Mouse (Mus musculus): ENCODE data around the gene Fgfr2. TPM values are rescaled to one million over a fixed set of nuclear protein-coding genes. Genes with fewer than 3 reads are reported as not detected.
A peak's percentile ranks its signal among the peaks of the same experiment; 100 is the strongest.

Fgfr2 gene
- polyA plus RNA-seq, 1 experiment from 2014 or later, result 93.4 TPM

GRCm38 (mm10) chr7:130859926-130860325 is 2263.2 kb downstream of the Fgfr2 start:
- no peaks in the 10 kb centered on the region for H3K9me3 ChIP-seq (replicated peaks; ENCODE audit: control insufficient read depth, low read length)
- 51% methylated on average over 5 of the region's 5 CpGs for WGBS
- no peak overlapping the region for H3K4me3 ChIP-seq (replicated peaks; ENCODE audit: low read length)
- no peak for ATAC-seq (ENCODE audit: insufficient read depth, low FRiP score)
- no peak overlapping the region for H3K27ac ChIP-seq (ENCODE audit: low read length)
- H3K4me2 ChIP-seq (ENCODE audit: low read depth, low read length), result no peak overlapping the region
- no peaks in the 10 kb centered on the region for H3K36me3 ChIP-seq (ENCODE audit: control insufficient read depth, insufficient read depth, low read length)
- peaks cover 18% of the 10 kb centered on the region for H3K4me1 ChIP-seq (ENCODE audit: control insufficient read depth, insufficient read depth, low read length)
- H3K9ac ChIP-seq (ENCODE audit: low read length), result no peak overlapping the region
- H3K27me3 ChIP-seq (ENCODE audit: control insufficient read depth, insufficient read depth, low read length), result no peaks in the 10 kb centered on the region

- Histone ChIP-seq H3K9me3 (replicated peaks; ENCODE audit: control insufficient read depth, low read length) (no peaks in the 10 kb centered on the region), H3K27me3 (ENCODE audit: control insufficient read depth, insufficient read depth, low read length) (no peaks in the 10 kb centered on the region), H3K36me3 (ENCODE audit: control insufficient read depth, insufficient read depth, low read length) (no peaks in the 10 kb centered on the region), H3K9ac (ENCODE audit: low read length) (no peak overlapping the region), H3K4me2 (ENCODE audit: low read depth, low read length) (no peak overlapping the region), H3K4me1 (ENCODE audit: control insufficient read depth, insufficient read depth, low read length) (peaks cover 18% of the 10 kb centered on the region), H3K27ac (ENCODE audit: low read length) (no peak overlapping the region), H3K4me3 (replicated peaks; ENCODE audit: low read length) (no peak overlapping the region)
- no peak for ATAC-seq (ENCODE audit: insufficient read depth, low FRiP score)
- 64% methylated on average over 6 of the region's 6 CpGs for WGBS
Measured at GRCm38 (mm10) chr7:130857973-130858372, 2265.2 kb downstream of the Fgfr2 start.

GRCm38 (mm10) chr7:130855681-130856080 is 2267.5 kb downstream of the Fgfr2 start:
- WGBS, result 23% methylated on average over 3 of the region's 3 CpGs
- H3K27me3 ChIP-seq (ENCODE audit: control insufficient read depth, insufficient read depth, low read length), result no peaks in the 10 kb centered on the region
- no peaks in the 10 kb centered on the region for H3K36me3 ChIP-seq (ENCODE audit: control insufficient read depth, insufficient read depth, low read length)
- H3K4me3 ChIP-seq (replicated peaks; ENCODE audit: low read length), result no peak overlapping the region
- ATAC-seq (ENCODE audit: insufficient read depth, low FRiP score), result no peak
- no peak overlapping the region for H3K9ac ChIP-seq (ENCODE audit: low read length)
- no peak overlapping the region; the same call in 1 of the 2 replicates for H3K27ac ChIP-seq (ENCODE audit: low read length)
- no peaks in the 10 kb centered on the region for H3K9me3 ChIP-seq (replicated peaks; ENCODE audit: control insufficient read depth, low read length)
- H3K4me1 ChIP-seq (ENCODE audit: control insufficient read depth, insufficient read depth, low read length), result peaks cover 6% of the 10 kb centered on the region; the same call in 1 of the 2 replicates
- no peak overlapping the region for H3K4me2 ChIP-seq (ENCODE audit: low read depth, low read length)

- 52% methylated on average over 4 of the region's 4 CpGs for WGBS
- H3K36me3 ChIP-seq (ENCODE audit: control insufficient read depth, insufficient read depth, low read length), result no peaks in the 10 kb centered on the region
- H3K9me3 ChIP-seq (replicated peaks; ENCODE audit: control insufficient read depth, low read length), result no peaks in the 10 kb centered on the region
- peaks cover 4% of the 10 kb centered on the region; the same call in 1 of the 2 replicates for H3K4me1 ChIP-seq (ENCODE audit: control insufficient read depth, insufficient read depth, low read length)
- H3K4me3 ChIP-seq (replicated peaks; ENCODE audit: low read length), result no peak overlapping the region
- ATAC-seq (ENCODE audit: insufficient read depth, low FRiP score), result peak; percentile 40; the same call in 1 of the 2 replicates
- H3K4me2 ChIP-seq (ENCODE audit: low read depth, low read length), result no peak overlapping the region
- no peaks in the 10 kb centered on the region for H3K27me3 ChIP-seq (ENCODE audit: control insufficient read depth, insufficient read depth, low read length)
- no peak overlapping the region for H3K9ac ChIP-seq (ENCODE audit: low read length)
- H3K27ac ChIP-seq (ENCODE audit: low read length), result no peak overlapping the region
Measured at GRCm38 (mm10) chr7:130854684-130855292, 2268.4 kb downstream of the Fgfr2 start.

GRCm38 (mm10) chr7:130847164-130847718 is 2275.9 kb downstream of the Fgfr2 start:
- Histone ChIP-seq H3K4me3 (replicated peaks; ENCODE audit: low read length) (no peak overlapping the region), H3K9ac (ENCODE audit: low read length) (no peak overlapping the region), H3K4me2 (ENCODE audit: low read depth, low read length) (no peak overlapping the region), H3K9me3 (replicated peaks; ENCODE audit: control insufficient read depth, low read length) (no peaks in the 10 kb centered on the region), H3K27ac (ENCODE audit: low read length) (no peak overlapping the region), H3K4me1 (ENCODE audit: control insufficient read depth, insufficient read depth, low read length) (no peaks in the 10 kb centered on the region), H3K36me3 (ENCODE audit: control insufficient read depth, insufficient read depth, low read length) (no peaks in the 10 kb centered on the region), H3K27me3 (ENCODE audit: control insufficient read depth, insufficient read depth, low read length) (no peaks in the 10 kb centered on the region)
- ATAC-seq (ENCODE audit: insufficient read depth, low FRiP score), result no peak
- WGBS, result 82% methylated on average over 17 of the region's 17 CpGs

GRCm38 (mm10) chr7:130839380-130840100 is 2283.6 kb downstream of the Fgfr2 start:
- Histone ChIP-seq H3K36me3 (ENCODE audit: control insufficient read depth, insufficient read depth, low read length) (no peaks in the 10 kb centered on the region), H3K27ac (ENCODE audit: low read length) (no peak overlapping the region), H3K4me2 (ENCODE audit: low read depth, low read length) (no peak overlapping the region), H3K4me3 (replicated peaks; ENCODE audit: low read length) (no peak overlapping the region), H3K9ac (ENCODE audit: low read length) (no peak overlapping the region), H3K27me3 (ENCODE audit: control insufficient read depth, insufficient read depth, low read length) (no peaks in the 10 kb centered on the region), H3K4me1 (ENCODE audit: control insufficient read depth, insufficient read depth, low read length) (peaks cover 19% of the 10 kb centered on the region), H3K9me3 (replicated peaks; ENCODE audit: control insufficient read depth, low read length) (no peaks in the 10 kb centered on the region)
- 83% methylated on average over 12 of the region's 12 CpGs for WGBS
- no peak for ATAC-seq (ENCODE audit: insufficient read depth, low FRiP score)

- no peak for ATAC-seq (ENCODE audit: insufficient read depth, low FRiP score)
- H3K9me3 ChIP-seq (replicated peaks; ENCODE audit: control insufficient read depth, low read length), result no peaks in the 10 kb centered on the region
- WGBS, result 69% methylated on average over 3 of the region's 3 CpGs
- H3K4me1 ChIP-seq (ENCODE audit: control insufficient read depth, insufficient read depth, low read length), result peaks cover 22% of the 10 kb centered on the region
- no peak overlapping the region for H3K9ac ChIP-seq (ENCODE audit: low read length)
- H3K4me3 ChIP-seq (replicated peaks; ENCODE audit: low read length), result no peak overlapping the region
- no peak overlapping the region for H3K27ac ChIP-seq (ENCODE audit: low read length)
- no peaks in the 10 kb centered on the region for H3K36me3 ChIP-seq (ENCODE audit: control insufficient read depth, insufficient read depth, low read length)
- no peak overlapping the region for H3K4me2 ChIP-seq (ENCODE audit: low read depth, low read length)
- H3K27me3 ChIP-seq (ENCODE audit: control insufficient read depth, insufficient read depth, low read length), result no peaks in the 10 kb centered on the region
Measured at GRCm38 (mm10) chr7:130838658-130839025, 2284.5 kb downstream of the Fgfr2 start.

- no peak overlapping the region for H3K27ac ChIP-seq (ENCODE audit: low read length)
- no peak overlapping the region for H3K4me3 ChIP-seq (replicated peaks; ENCODE audit: low read length)
- H3K36me3 ChIP-seq (ENCODE audit: control insufficient read depth, insufficient read depth, low read length), result no peaks in the 10 kb centered on the region
- no peaks in the 10 kb centered on the region for H3K27me3 ChIP-seq (ENCODE audit: control insufficient read depth, insufficient read depth, low read length)
- ATAC-seq (ENCODE audit: insufficient read depth, low FRiP score), result no peak
- peaks cover 22% of the 10 kb centered on the region for H3K4me1 ChIP-seq (ENCODE audit: control insufficient read depth, insufficient read depth, low read length)
- H3K9me3 ChIP-seq (replicated peaks; ENCODE audit: control insufficient read depth, low read length), result no peaks in the 10 kb centered on the region
- WGBS, result 53% methylated on average over 12 of the region's 12 CpGs
- 0 out of 2 replicates have a peak overlapping the region, but pooled peaks have one; percentile 3 for H3K9ac ChIP-seq (ENCODE audit: low read length)
- H3K4me2 ChIP-seq (ENCODE audit: low read depth, low read length), result no peak overlapping the region
Measured at GRCm38 (mm10) chr7:130837941-130838657, 2285.1 kb downstream of the Fgfr2 start.

GRCm38 (mm10) chr7:130836066-130836465 is 2287.1 kb downstream of the Fgfr2 start:
- Histone ChIP-seq H3K9me3 (replicated peaks; ENCODE audit: control insufficient read depth, low read length) (no peaks in the 10 kb centered on the region), H3K4me1 (ENCODE audit: control insufficient read depth, insufficient read depth, low read length) (peaks cover 22% of the 10 kb centered on the region), H3K36me3 (ENCODE audit: control insufficient read depth, insufficient read depth, low read length) (no peaks in the 10 kb centered on the region), H3K9ac (ENCODE audit: low read length) (no peak overlapping the region), H3K4me2 (ENCODE audit: low read depth, low read length) (no peak overlapping the region), H3K27me3 (ENCODE audit: control insufficient read depth, insufficient read depth, low read length) (no peaks in the 10 kb centered on the region), H3K4me3 (replicated peaks; ENCODE audit: low read length) (no peak overlapping the region), H3K27ac (ENCODE audit: low read length) (no peak overlapping the region)
- 76% methylated on average over 9 of the region's 9 CpGs for WGBS
- no peak for ATAC-seq (ENCODE audit: insufficient read depth, low FRiP score)

Data from stomach, embryonic 16.5 days (tissue).